Mouse (Mus musculus) midbrain, embryonic 16.5 days (tissue): ENCODE results near the gene Ppp1r2. TPM values are rescaled to one million over a fixed set of nuclear protein-coding genes. Genes with fewer than 3 reads are reported as not detected.
A peak's percentile ranks its signal among the peaks of the same experiment; 100 is the strongest.

Source experiments
- ATAC-seq: fragments of 200-750 bp; cut with Nextera tagmentation; 2 replicates; pipeline ENCODE4 v1.8.0; 2017; ENCODE audit warnings: moderate TSS enrichment
- H3K27ac ChIP-seq: fragments of 300-500 bp; sonication (generic); 2 replicates; pipeline ENCODE4 v1.5.1; 2014; ENCODE audit warnings: mild to moderate bottlenecking, low read length, mixed read lengths
- H3K27me3 ChIP-seq: fragments of 300-500 bp; sonication (generic); 2 replicates; pipeline ENCODE4 v1.6.1; 2014; ENCODE audit warnings: low read depth, low read length, mixed read lengths; ENCODE audit not compliant: control insufficient read depth, insufficient read depth
- H3K36me3 ChIP-seq: fragments of 300-500 bp; sonication (generic); 2 replicates; pipeline ENCODE4 v1.6.1; 2014; ENCODE audit warnings: mild to moderate bottlenecking, low read length, moderate library complexity, mixed read lengths; ENCODE audit not compliant: control insufficient read depth, insufficient read depth
- H3K4me1 ChIP-seq: fragments of 300-500 bp; sonication (generic); 2 replicates; pipeline ENCODE4 v1.6.1; 2014; ENCODE audit warnings: mild to moderate bottlenecking, low read length, mixed read lengths; ENCODE audit not compliant: control insufficient read depth, insufficient read depth
- H3K4me2 ChIP-seq: fragments of 300-500 bp; sonication (generic); 2 replicates; pipeline ENCODE4 v1.6.1; 2014; ENCODE audit warnings: mild to moderate bottlenecking, low read length, mixed read lengths
- H3K4me3 ChIP-seq: fragments of 300-500 bp; sonication (generic); 2 replicates; pipeline ENCODE4 v1.5.1; 2014; ENCODE audit warnings: low read depth, mild to moderate bottlenecking, low read length, moderate library complexity, mixed read lengths
- H3K9ac ChIP-seq: fragments of 300-500 bp; sonication (generic); 2 replicates; pipeline ENCODE4 v1.6.1; 2014; ENCODE audit warnings: low read depth, low read length, mixed read lengths
- H3K9me3 ChIP-seq: fragments of 300-500 bp; sonication (generic); replicated peaks from 2 replicates; pipeline ENCODE4 v1.6.1; 2014; ENCODE audit warnings: mild to moderate bottlenecking, low read length, mixed read lengths; ENCODE audit not compliant: control insufficient read depth, poor library complexity, severe bottlenecking
- WGBS: fragments of 180-500 bp; shearing (Covaris S2); extraction: QIAGEN DNeasy Blood & Tissue Kit; methylation state at CpG from one replicate; pipeline ENCODE4 v1.1.7; 2014; 5-methylcytosine and 5-hydroxymethylcytosine counted together
- polyA plus RNA-seq: library from polyadenylated mRNA; unstranded; fragments of >200 nt; fragmentation: Nextera tagmentation; extraction: Ambion mirVana; gene quantifications from 2 replicates; pipeline ENCODE4 v1.2.1, GENCODE M21; 2015

Ppp1r2 gene
- polyA plus RNA-seq, 1 experiment from 2014 or later, result 90.3 TPM

DNA sequence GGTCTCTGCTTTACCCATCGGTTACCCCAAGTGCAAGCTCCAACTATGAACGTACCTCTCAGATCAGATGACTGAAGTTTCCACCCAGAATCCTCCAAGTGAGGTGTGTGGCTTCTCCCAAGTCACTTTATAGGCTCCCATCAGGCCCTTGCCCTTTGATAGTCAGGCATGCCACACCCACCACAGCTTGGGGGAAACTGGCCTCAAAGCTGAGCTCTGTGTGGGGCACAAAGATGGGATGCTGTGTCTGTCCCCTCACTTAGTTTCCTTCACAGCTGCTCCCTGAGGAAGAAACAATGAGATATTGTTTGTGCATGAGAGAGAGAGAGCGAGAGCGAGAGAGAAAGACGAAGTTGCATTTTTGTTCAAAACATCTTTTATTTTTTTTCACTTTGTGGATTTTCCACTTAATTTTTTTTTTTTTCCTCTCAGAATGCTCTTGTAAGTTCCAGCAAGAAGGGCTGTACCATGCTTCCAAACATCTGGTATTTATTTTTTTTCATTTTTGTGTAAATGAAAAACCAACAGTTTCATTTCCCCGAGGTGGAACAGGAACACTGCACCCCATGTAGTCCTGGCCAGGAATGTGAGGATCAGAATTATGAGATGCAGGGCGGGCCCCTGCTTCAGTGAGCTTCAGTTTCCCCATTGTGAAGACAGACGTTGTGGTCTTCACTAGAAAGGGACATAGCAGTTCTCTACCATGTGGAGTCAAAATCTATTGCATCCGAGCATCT is 39.6 kb upstream of the Ppp1r2 start, which contains the start of gene Apod:
Gene Apod, minus strand, starts transcription at position 312 of the 737 bp plus-strand sequence.
- Histone ChIP-seq H3K27ac (no peak within 1 kb of the TSS), H3K4me2 (no peak within 1 kb of the TSS), H3K27me3 (no peaks in the 10 kb centered on the region), H3K9me3 (no peaks in the 10 kb centered on the region), H3K4me3 (no peak within 1 kb of the TSS), H3K4me1 (no peaks in the 10 kb centered on the region), H3K9ac (no peak within 1 kb of the TSS), H3K36me3 (no peaks in the 10 kb centered on the region)
- WGBS, result 41% methylated on average over 9 of the region's 9 CpGs
- no peak for ATAC-seq

- Histone ChIP-seq H3K9me3 (no peaks in the 10 kb centered on the region), H3K4me3 (no peak overlapping the region), H3K9ac (no peak overlapping the region), H3K27me3 (no peaks in the 10 kb centered on the region), H3K36me3 (no peaks in the 10 kb centered on the region), H3K27ac (no peak overlapping the region), H3K4me2 (no peak overlapping the region), H3K4me1 (no peaks in the 10 kb centered on the region)
- no peak for ATAC-seq
- WGBS, result 58% methylated on average over 2 of the region's 2 CpGs
Measured at GRCm38 (mm10) chr16:31313611-31314010, 38.5 kb upstream of the Ppp1r2 start.

GRCm38 (mm10) chr16:31312296-31312695 is 37.2 kb upstream of the Ppp1r2 start:
- Histone ChIP-seq H3K4me2 (no peak overlapping the region), H3K36me3 (no peaks in the 10 kb centered on the region), H3K27me3 (no peaks in the 10 kb centered on the region), H3K9me3 (no peaks in the 10 kb centered on the region), H3K9ac (no peak overlapping the region), H3K27ac (no peak overlapping the region), H3K4me1 (no peaks in the 10 kb centered on the region), H3K4me3 (no peak overlapping the region)
- ATAC-seq, result no peak
- 72% methylated on average over 3 of the region's 3 CpGs for WGBS

- peaks cover under 1% of the 10 kb centered on the region; the same call in 1 of the 2 replicates for H3K4me1 ChIP-seq
- no peak overlapping the region for H3K27ac ChIP-seq
- no peak overlapping the region for H3K4me3 ChIP-seq
- 63% methylated on average over 5 of the region's 5 CpGs for WGBS
- no peaks in the 10 kb centered on the region for H3K36me3 ChIP-seq
- H3K27me3 ChIP-seq, result no peaks in the 10 kb centered on the region
- no peaks in the 10 kb centered on the region for H3K9me3 ChIP-seq
- no peak overlapping the region for H3K9ac ChIP-seq
- ATAC-seq, result no peak
- no peak overlapping the region for H3K4me2 ChIP-seq
Measured at GRCm38 (mm10) chr16:31305199-31305919, 30.3 kb upstream of the Ppp1r2 start.

DNA sequence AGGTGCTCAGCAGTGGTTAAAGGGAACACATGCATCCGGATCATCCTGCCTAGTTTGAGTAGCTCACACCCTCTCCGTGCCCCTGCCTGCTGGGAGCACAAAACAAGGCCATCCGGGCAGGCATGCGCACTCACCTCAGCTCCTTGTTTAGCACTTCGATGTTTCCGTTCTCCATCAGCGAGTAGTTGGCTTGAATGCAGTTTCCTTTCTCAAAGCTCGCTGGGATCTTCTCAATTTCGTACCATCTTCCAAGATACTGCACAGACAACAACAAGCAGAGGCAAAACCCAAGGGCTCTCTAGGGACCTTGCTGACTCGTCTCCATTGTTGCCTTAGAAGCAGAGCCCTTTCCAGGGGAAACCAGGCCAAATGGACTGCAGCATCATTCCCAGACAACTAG is 28.2 kb upstream of the Ppp1r2 start:
- H3K9ac ChIP-seq, result no peak overlapping the region
- no peaks in the 10 kb centered on the region for H3K9me3 ChIP-seq
- no peak for ATAC-seq
- 66% methylated on average over 10 of the region's 10 CpGs for WGBS
- H3K4me2 ChIP-seq, result no peak overlapping the region
- no peak overlapping the region for H3K27ac ChIP-seq
- peaks cover 17% of the 10 kb centered on the region for H3K4me1 ChIP-seq
- no peaks in the 10 kb centered on the region for H3K36me3 ChIP-seq
- no peak overlapping the region for H3K4me3 ChIP-seq
- H3K27me3 ChIP-seq, result no peaks in the 10 kb centered on the region

- H3K4me2 ChIP-seq, result no peak overlapping the region
- no peaks in the 10 kb centered on the region for H3K9me3 ChIP-seq
- no peak overlapping the region for H3K9ac ChIP-seq
- no peaks in the 10 kb centered on the region for H3K27me3 ChIP-seq
- H3K27ac ChIP-seq, result no peak overlapping the region
- peaks cover 17% of the 10 kb centered on the region for H3K4me1 ChIP-seq
- WGBS, result 75% methylated on average over 6 of the region's 6 CpGs
- no peaks in the 10 kb centered on the region for H3K36me3 ChIP-seq
- no peak for ATAC-seq
- H3K4me3 ChIP-seq, result no peak overlapping the region
Measured at GRCm38 (mm10) chr16:31300883-31301532, 25.9 kb upstream of the Ppp1r2 start.

DNA sequence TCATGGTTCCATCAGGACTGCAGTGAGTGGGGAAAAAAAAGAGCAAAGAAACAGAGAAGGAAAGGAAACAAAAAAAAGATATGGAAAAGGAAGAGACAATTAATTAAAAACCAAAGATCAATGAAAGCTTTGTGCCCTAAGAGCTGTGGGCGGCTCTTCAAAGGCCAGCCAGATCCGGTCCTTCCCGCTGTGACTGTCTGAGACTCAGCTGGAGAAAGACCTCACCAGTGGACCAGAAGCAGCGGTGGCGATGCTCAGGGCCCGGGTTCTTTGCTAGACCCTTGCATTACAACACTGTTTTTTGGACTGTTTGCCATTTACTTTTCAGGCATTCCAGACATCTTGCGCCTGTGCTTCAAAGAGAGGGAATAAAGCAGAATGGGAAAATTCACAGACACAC is 25.4 kb upstream of the Ppp1r2 start:
- no peak overlapping the region for H3K4me2 ChIP-seq
- H3K27ac ChIP-seq, result no peak overlapping the region
- no peak for ATAC-seq
- H3K36me3 ChIP-seq, result no peaks in the 10 kb centered on the region
- H3K9me3 ChIP-seq, result no peaks in the 10 kb centered on the region
- 17% methylated on average over 7 of the region's 7 CpGs for WGBS
- no peak overlapping the region for H3K4me3 ChIP-seq
- H3K27me3 ChIP-seq, result no peaks in the 10 kb centered on the region
- H3K4me1 ChIP-seq, result peaks cover 17% of the 10 kb centered on the region
- no peak overlapping the region for H3K9ac ChIP-seq

- no peaks in the 10 kb centered on the region for H3K36me3 ChIP-seq
- H3K27me3 ChIP-seq, result no peaks in the 10 kb centered on the region
- WGBS, result 20% methylated on average over 3 of the region's 3 CpGs
- H3K4me3 ChIP-seq, result no peak overlapping the region
- H3K9ac ChIP-seq, result no peak overlapping the region
- ATAC-seq, result no peak
- H3K9me3 ChIP-seq, result no peaks in the 10 kb centered on the region
- peaks cover 17% of the 10 kb centered on the region for H3K4me1 ChIP-seq
- 0 out of 2 replicates have a peak overlapping the region, but pooled peaks have one; percentile 5 for H3K27ac ChIP-seq
- H3K4me2 ChIP-seq, result no peak overlapping the region
Measured at GRCm38 (mm10) chr16:31299960-31300353, 24.9 kb upstream of the Ppp1r2 start.
